Mouse (Mus musculus) lung, embryonic 16.5 days (tissue): ENCODE data around the gene Pcca. TPM values are rescaled to one million over a fixed set of nuclear protein-coding genes. Genes with fewer than 3 reads are reported as not detected.
A peak's percentile ranks its signal among the peaks of the same experiment; 100 is the strongest.

Experiments
- ATAC-seq: fragments of 200-750 bp; cut with Nextera tagmentation; 2 replicates; pipeline ENCODE4 v1.8.0; 2017; ENCODE audit warnings: low read depth, mild to moderate bottlenecking, moderate library complexity
- H3K27ac ChIP-seq: fragments of 300-500 bp; sonication (generic); 2 replicates; pipeline ENCODE4 v1.5.1; 2014; ENCODE audit warnings: mild to moderate bottlenecking, control low read depth, low read length
- H3K27me3 ChIP-seq: fragments of 300-500 bp; sonication (generic); 2 replicates; pipeline ENCODE4 v1.6.1; 2014; ENCODE audit warnings: low read depth, low read length, mixed read lengths; ENCODE audit not compliant: control insufficient read depth, insufficient read depth
- H3K36me3 ChIP-seq: fragments of 300-500 bp; sonication (generic); 2 replicates; pipeline ENCODE4 v1.6.1; 2014; ENCODE audit warnings: low read length; ENCODE audit not compliant: control insufficient read depth, insufficient read depth
- H3K4me1 ChIP-seq: fragments of 300-500 bp; sonication (generic); replicated peaks from 2 replicates; pipeline ENCODE4 v1.6.1; 2014; ENCODE audit warnings: low read length, mixed read lengths; ENCODE audit not compliant: control insufficient read depth, insufficient read depth
- H3K4me2 ChIP-seq: fragments of 300-500 bp; sonication (generic); 2 replicates; pipeline ENCODE4 v1.6.1; 2014; ENCODE audit warnings: low read depth, low read length, control low read depth
- H3K4me3 ChIP-seq: fragments of 300-500 bp; sonication (generic); 2 replicates; pipeline ENCODE4 v1.5.1; 2014; ENCODE audit warnings: mild to moderate bottlenecking, low read length, control low read depth
- H3K9ac ChIP-seq: fragments of 300-500 bp; sonication (generic); 2 replicates; pipeline ENCODE4 v1.6.1; 2014; ENCODE audit warnings: low read length, control low read depth
- H3K9me3 ChIP-seq: fragments of 300-500 bp; sonication (generic); 2 replicates; pipeline ENCODE4 v1.6.1; 2016; ENCODE audit warnings: low read length; ENCODE audit not compliant: control insufficient read depth
- WGBS: fragments of 180-500 bp; shearing (Covaris S2); extraction: QIAGEN DNeasy Blood & Tissue Kit; methylation state at CpG from one replicate; pipeline ENCODE4 v1.1.7; 2014; 5-methylcytosine and 5-hydroxymethylcytosine counted together
- polyA plus RNA-seq: library from polyadenylated mRNA; unstranded; fragments of >200 nt; fragmentation: Nextera tagmentation; extraction: Ambion mirVana; gene quantifications from 2 replicates; pipeline ENCODE4 v1.2.1, GENCODE M21; 2015

The Pcca gene
- polyA plus RNA-seq, 1 experiment from 2014 or later: 19.0 TPM

GRCm38 (mm10) chr14:122859792-122860191, 325.7 kb downstream of the Pcca start:
- Histone ChIP-seq H3K36me3 (no peaks in the 10 kb centered on the region), H3K4me1 (no peaks in the 10 kb centered on the region), H3K4me2 (no peak overlapping the region), H3K9ac (no peak overlapping the region), H3K9me3 (no peaks in the 10 kb centered on the region), H3K27me3 (no peaks in the 10 kb centered on the region), H3K4me3 (no peak overlapping the region), H3K27ac (no peak overlapping the region)
- 0 out of 2 replicates have a peak, but pooled peaks have one; percentile 31 for ATAC-seq
- 38% methylated on average over 1 of the region's 1 CpGs for WGBS

GRCm38 (mm10) chr14:122862623-122863022, 328.5 kb downstream of the Pcca start:
- Histone ChIP-seq H3K4me1 (no peaks in the 10 kb centered on the region), H3K27me3 (no peaks in the 10 kb centered on the region), H3K9ac (no peak overlapping the region), H3K9me3 (no peaks in the 10 kb centered on the region), H3K27ac (no peak overlapping the region), H3K4me2 (no peak overlapping the region), H3K4me3 (no peak overlapping the region), H3K36me3 (no peaks in the 10 kb centered on the region)
- no peak for ATAC-seq
- WGBS: 40% methylated on average over 4 of the region's 4 CpGs

- no peak overlapping the region for H3K4me3 ChIP-seq
- no peak for ATAC-seq
- 66% methylated on average over 4 of the region's 4 CpGs for WGBS
- H3K4me2 ChIP-seq: no peak overlapping the region
- no peak overlapping the region for H3K27ac ChIP-seq
- H3K36me3 ChIP-seq: no peaks in the 10 kb centered on the region
- H3K9ac ChIP-seq: no peak overlapping the region
- no peaks in the 10 kb centered on the region for H3K27me3 ChIP-seq
- H3K4me1 ChIP-seq: no peaks in the 10 kb centered on the region
- H3K9me3 ChIP-seq: no peaks in the 10 kb centered on the region
Observed at GRCm38 (mm10) chr14:122865462-122866129, 331.5 kb downstream of the Pcca start.

GRCm38 (mm10) chr14:122867531-122868285, 333.6 kb downstream of the Pcca start:
- Histone ChIP-seq H3K27ac (no peak overlapping the region), H3K4me3 (no peak overlapping the region), H3K4me1 (no peaks in the 10 kb centered on the region), H3K36me3 (no peaks in the 10 kb centered on the region), H3K27me3 (no peaks in the 10 kb centered on the region), H3K9me3 (no peaks in the 10 kb centered on the region), H3K9ac (no peak overlapping the region), H3K4me2 (no peak overlapping the region)
- 39% methylated on average over 4 of the region's 4 CpGs for WGBS
- peak; percentile 81 for ATAC-seq

- Histone ChIP-seq H3K27ac (no peak overlapping the region), H3K27me3 (no peaks in the 10 kb centered on the region), H3K4me1 (no peaks in the 10 kb centered on the region), H3K4me2 (no peak overlapping the region), H3K9me3 (no peaks in the 10 kb centered on the region), H3K4me3 (no peak overlapping the region), H3K9ac (no peak overlapping the region), H3K36me3 (no peaks in the 10 kb centered on the region)
- ATAC-seq: no peak
- 65% methylated on average over 6 of the region's 6 CpGs for WGBS
Observed at GRCm38 (mm10) chr14:122869831-122870230, 335.7 kb downstream of the Pcca start.

- no peaks in the 10 kb centered on the region for H3K27me3 ChIP-seq
- 58% methylated on average over 4 of the region's 4 CpGs for WGBS
Observed at GRCm38 (mm10) chr14:122871841-122872580, 337.9 kb downstream of the Pcca start.

DNA sequence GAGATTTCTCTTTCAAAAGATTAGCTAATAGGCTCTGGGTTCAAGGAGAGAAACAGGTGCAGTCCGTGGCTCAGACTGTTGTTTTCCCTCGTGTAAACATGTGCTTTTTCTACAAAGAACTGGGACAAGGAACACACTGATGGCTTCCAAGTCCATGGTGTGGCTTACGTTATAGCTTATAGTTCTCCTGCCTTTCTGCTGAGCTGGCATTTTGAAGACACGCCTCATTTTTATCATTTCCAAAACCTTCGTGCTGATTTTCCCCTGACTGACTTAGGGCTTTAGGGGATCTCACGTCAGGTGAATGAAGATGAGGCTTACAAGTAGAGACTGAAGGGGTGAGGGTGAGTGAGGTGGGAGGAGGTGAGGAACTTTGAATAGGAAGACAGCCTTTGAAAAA, 338.5 kb downstream of the Pcca start:
- Histone ChIP-seq H3K4me1 (no peaks in the 10 kb centered on the region), H3K27ac (no peak overlapping the region), H3K36me3 (no peaks in the 10 kb centered on the region), H3K9me3 (no peaks in the 10 kb centered on the region), H3K4me3 (no peak overlapping the region), H3K27me3 (no peaks in the 10 kb centered on the region), H3K9ac (no peak overlapping the region), H3K4me2 (no peak overlapping the region)
- ATAC-seq: no peak
- WGBS: 64% methylated on average over 6 of the region's 6 CpGs

More at GRCm38 (mm10) chr14:122871841-122872580, 337.9 kb downstream of the Pcca start:
- H3K27ac ChIP-seq: no peak overlapping the region
- H3K9ac ChIP-seq: no peak overlapping the region
- no peak overlapping the region for H3K4me3 ChIP-seq
- H3K36me3 ChIP-seq: no peaks in the 10 kb centered on the region
- no peaks in the 10 kb centered on the region for H3K9me3 ChIP-seq
- H3K4me1 ChIP-seq: no peaks in the 10 kb centered on the region
- no peak for ATAC-seq
- H3K4me2 ChIP-seq: no peak overlapping the region

- no peaks in the 10 kb centered on the region for H3K9me3 ChIP-seq
- no peak overlapping the region for H3K4me2 ChIP-seq
- H3K27ac ChIP-seq: no peak overlapping the region
- no peaks in the 10 kb centered on the region for H3K27me3 ChIP-seq
- no peak overlapping the region for H3K9ac ChIP-seq
- H3K36me3 ChIP-seq: no peaks in the 10 kb centered on the region
- WGBS: 79% methylated on average over 8 of the region's 8 CpGs
- no peak for ATAC-seq
- H3K4me3 ChIP-seq: no peak overlapping the region
- no peaks in the 10 kb centered on the region for H3K4me1 ChIP-seq
Observed at GRCm38 (mm10) chr14:122875056-122875455, 340.9 kb downstream of the Pcca start.

DNA sequence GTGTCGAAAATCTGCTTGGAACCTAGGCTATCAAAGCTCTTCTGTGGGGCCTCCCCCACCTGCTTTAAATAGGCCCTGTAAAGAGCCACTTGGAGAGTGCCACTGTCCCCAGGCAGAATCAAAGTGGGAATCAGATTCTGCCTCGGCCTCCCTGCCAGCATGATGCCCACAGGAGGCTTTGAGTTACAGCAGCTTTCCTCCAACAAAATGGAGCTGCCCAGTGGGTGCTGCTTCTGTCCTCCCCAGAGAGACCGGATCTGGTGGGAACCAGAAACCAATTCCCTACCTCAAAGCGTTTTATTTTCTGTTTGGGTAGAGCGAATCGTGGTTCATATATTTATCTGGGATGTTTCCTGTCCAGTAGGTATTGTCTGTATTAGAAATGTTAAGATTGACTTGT, 341.5 kb downstream of the Pcca start:
- ATAC-seq: no peak

More for the DNA sequence above, 341.5 kb downstream of the Pcca start:
- H3K27ac ChIP-seq: no peak overlapping the region
- H3K4me2 ChIP-seq: no peak overlapping the region
- H3K27me3 ChIP-seq: no peaks in the 10 kb centered on the region
- no peak overlapping the region for H3K9ac ChIP-seq
- H3K4me1 ChIP-seq: no peaks in the 10 kb centered on the region
- H3K36me3 ChIP-seq: no peaks in the 10 kb centered on the region
- WGBS: 72% methylated on average over 6 of the region's 6 CpGs
- no peaks in the 10 kb centered on the region for H3K9me3 ChIP-seq
- H3K4me3 ChIP-seq: no peak overlapping the region
